Mouse (Mus musculus): ENCODE measurements around the gene Klhl10.

DNA sequence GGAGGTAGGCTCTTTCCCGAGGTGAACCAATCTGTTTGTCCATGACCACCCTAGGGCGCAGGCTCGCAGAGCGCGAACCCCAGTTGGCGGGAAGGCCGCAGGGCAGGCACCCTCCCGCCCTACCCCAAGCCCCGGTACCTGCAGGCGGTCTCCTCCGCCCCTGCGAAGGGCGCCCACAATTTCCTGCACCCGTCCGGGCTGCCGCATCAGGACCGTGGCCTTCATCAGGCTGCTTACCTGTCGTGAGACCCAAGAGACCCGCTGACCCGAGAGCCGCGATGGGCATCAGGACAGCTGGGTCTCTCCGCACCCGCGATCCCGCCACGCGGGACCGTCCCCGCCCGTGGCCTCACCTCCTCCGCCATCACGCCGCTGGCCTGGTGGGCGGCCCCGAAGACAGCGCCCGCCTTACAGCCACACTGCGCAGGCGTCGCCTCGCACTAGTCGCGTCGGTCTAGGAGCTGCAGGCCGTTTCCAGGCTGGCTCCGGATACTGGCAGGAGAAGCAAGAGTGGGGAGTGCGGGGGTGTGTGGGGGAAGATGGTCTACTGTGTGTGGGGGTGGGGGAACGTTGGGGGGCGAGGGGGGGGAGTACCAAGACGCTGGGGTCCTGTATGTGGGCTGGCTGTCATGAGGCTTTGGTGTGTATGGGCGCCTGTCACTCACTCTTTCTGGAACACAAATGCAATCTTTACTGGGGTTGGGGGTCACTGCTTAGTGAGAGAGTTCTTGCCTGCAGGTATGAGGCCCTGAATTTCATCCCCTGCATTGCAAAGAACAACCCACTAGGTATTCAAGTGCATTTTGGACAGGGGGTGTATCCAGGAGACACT is 810 bp upstream of the Klhl10 start:
- TF ChIP-seq CTCF (IDR thresholded peaks at IDR 0.05; ENCODE audit: low read depth) (no peak), EP300 (IDR thresholded peaks at IDR 0.05; ENCODE audit: low read depth) (no peak)

All from heart, postnatal 0 days (tissue).